Mouse (Mus musculus): ENCODE measurements around the gene Ost4.

The Ost4 gene

GRCm38 (mm10) chr5:30907413-30908059 lies at the start of gene Ost4:
Gene Ost4, minus strand, starts transcription at chr5:30907788.
- peak; percentile 94 for DNase-seq (ENCODE audit: low spot score)

GRCm38 (mm10) chr5:30955751-30956150 lies 48.2 kb upstream of the Ost4 start:
- no peak for DNase-seq (ENCODE audit: low spot score)

- no peak for DNase-seq (ENCODE audit: low spot score)
These were observed 47.0 kb upstream of the Ost4 start for GRCm38 (mm10) chr5:30954556-30954955.

- no peak for DNase-seq (ENCODE audit: low spot score)
These were observed 46.5 kb upstream of the Ost4 start for GRCm38 (mm10) chr5:30954065-30954464.

- no peak for DNase-seq (ENCODE audit: low spot score)
These were observed 45.0 kb upstream of the Ost4 start for GRCm38 (mm10) chr5:30952551-30952950.

GRCm38 (mm10) chr5:30951706-30952105 lies 44.1 kb upstream of the Ost4 start:
- DNase-seq (ENCODE audit: low spot score): no peak

GRCm38 (mm10) chr5:30950922-30951321 lies 43.3 kb upstream of the Ost4 start:
- no peak for DNase-seq (ENCODE audit: low spot score)

GRCm38 (mm10) chr5:30950451-30950850 lies 42.9 kb upstream of the Ost4 start:
- no peak for DNase-seq (ENCODE audit: low spot score)

- DNase-seq (ENCODE audit: low spot score): peak; percentile 76
These were observed 42.2 kb upstream of the Ost4 start for GRCm38 (mm10) chr5:30949654-30950326.

GRCm38 (mm10) chr5:30948620-30949019 lies 41.0 kb upstream of the Ost4 start:
- DNase-seq (ENCODE audit: low spot score): no peak

GRCm38 (mm10) chr5:30944956-30945781 lies 37.6 kb upstream of the Ost4 start, which contains the start of gene Cgref1:
Gene Cgref1, minus strand, starts transcription at chr5:30945591.
- no peak for DNase-seq (ENCODE audit: low spot score)

GRCm38 (mm10) chr5:30944344-30944743 lies 36.8 kb upstream of the Ost4 start:
- no peak for DNase-seq (ENCODE audit: low spot score)

- DNase-seq (ENCODE audit: low spot score): no peak
These were observed 35.4 kb upstream of the Ost4 start for GRCm38 (mm10) chr5:30943004-30943403.

GRCm38 (mm10) chr5:30934725-30935461 lies 27.3 kb upstream of the Ost4 start:
- no peak for DNase-seq (ENCODE audit: low spot score)

GRCm38 (mm10) chr5:30933705-30934104 lies 26.1 kb upstream of the Ost4 start:
- DNase-seq (ENCODE audit: low spot score): no peak

GRCm38 (mm10) chr5:30931378-30931777 lies 23.8 kb upstream of the Ost4 start:
- DNase-seq (ENCODE audit: low spot score): no peak

GRCm38 (mm10) chr5:30930846-30931245 lies 23.3 kb upstream of the Ost4 start:
- no peak for DNase-seq (ENCODE audit: low spot score)

GRCm38 (mm10) chr5:30930121-30930520 lies 22.5 kb upstream of the Ost4 start:
- no peak for DNase-seq (ENCODE audit: low spot score)

- DNase-seq (ENCODE audit: low spot score): no peak
These were observed 20.4 kb upstream of the Ost4 start for GRCm38 (mm10) chr5:30927945-30928529.

- DNase-seq (ENCODE audit: low spot score): no peak
These were observed 18.5 kb upstream of the Ost4 start for GRCm38 (mm10) chr5:30926073-30926472.

- DNase-seq (ENCODE audit: low spot score): no peak
These were observed 17.6 kb upstream of the Ost4 start for GRCm38 (mm10) chr5:30925217-30925616.

GRCm38 (mm10) chr5:30924614-30925013 lies 17.0 kb upstream of the Ost4 start:
- DNase-seq (ENCODE audit: low spot score): no peak

Measured in c-Kit-positive CD71-positive TER-119-positive erythroid progenitor cells, embryonic 14.5 days (primary cell).